Mouse (Mus musculus) T-cell, adult 66 days (primary cell): ENCODE data around the gene Tox3. TPM values are rescaled to one million over a fixed set of nuclear protein-coding genes. Genes with fewer than 3 reads are reported as not detected.

ENCODE experiments used
- total RNA-seq, 2 experiments: library from RNA; stranded (reverse); gene quantifications; 3 replicates in 1 of 2; 4 replicates in 1 of 2; pipeline ENCODE4 v1.2.4; 2023

The Tox3 gene
- under 1 TPM; 0.15 to 0.30 TPM for total RNA-seq

DNA sequence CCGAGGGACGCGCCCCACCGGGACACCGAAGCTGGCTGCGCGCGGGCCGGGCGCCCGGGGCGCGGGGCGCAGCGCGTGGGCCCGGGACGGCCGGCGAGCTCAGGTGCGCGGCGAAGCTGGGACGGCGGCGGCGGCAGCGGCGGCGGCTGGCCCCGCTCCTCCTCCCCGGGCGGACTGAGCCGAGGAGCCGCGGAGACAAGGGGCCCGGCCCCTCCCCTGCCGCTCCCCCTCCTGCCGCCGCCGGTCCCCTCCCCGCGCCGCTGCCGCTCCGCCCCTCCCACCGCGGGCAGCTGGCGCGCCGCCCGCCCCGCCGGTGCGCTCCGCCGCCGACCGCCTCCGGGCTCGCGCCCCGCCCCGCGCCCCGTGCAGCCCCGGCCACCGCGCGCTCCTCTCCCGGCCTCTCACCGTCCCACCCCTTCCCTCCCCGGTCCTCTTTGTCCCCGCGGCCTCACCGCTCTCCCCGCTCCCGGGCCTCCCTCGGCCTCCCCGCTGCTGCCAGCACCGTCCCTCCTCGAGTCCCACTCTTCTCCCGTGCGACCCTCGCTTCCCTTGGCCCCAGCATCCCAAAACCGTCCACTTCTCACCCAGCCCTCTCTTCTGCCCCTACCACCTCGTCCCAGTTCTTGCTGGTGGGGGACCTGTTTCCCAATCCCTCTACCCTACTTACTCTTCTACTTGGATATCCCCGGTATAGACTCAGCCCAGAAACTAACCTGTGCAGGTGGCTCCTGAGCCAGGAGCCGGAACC is at the start of gene Tox3:
Gene Tox3 (minus strand): TSS at position 166 of the 748 bp plus-strand sequence.

